Mouse (Mus musculus): ENCODE results near the gene Foxk1.

DNA sequence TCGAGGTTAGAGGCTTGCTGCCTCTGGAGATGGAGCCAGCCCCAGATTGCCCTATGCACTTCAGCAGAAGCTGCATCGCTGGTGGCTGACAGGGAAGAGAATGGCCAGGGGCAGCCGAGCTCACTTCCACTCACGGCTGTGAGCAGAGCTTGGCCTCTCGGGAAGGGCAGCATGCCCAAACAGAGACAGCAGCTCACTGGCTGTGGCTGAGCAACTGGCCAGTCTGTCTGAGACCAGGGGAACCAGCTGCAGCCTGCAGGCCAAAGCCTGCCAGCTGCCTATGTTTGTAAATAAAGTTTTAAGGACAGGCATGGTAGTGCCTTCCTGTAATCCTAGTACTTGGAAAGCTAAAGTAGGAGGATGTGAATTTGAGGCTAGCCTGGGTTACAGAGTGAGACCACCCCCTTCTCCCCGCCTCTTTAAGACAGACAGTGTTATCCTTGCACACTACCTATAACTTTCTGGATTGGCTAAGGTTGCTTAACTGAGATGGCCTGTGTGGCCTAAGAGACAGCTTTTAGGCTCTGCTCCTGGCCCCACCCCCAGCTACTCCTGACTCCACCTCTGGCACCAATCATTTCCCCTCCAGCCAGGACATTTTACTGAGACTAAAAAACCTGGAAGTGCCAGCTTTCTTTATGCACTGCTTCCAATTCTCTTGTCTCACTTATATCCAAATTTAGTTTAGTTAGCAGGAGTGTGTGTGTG, 11.5 kb downstream of the Foxk1 start:
- TF ChIP-seq TAL1 (IDR thresholded peaks at IDR 0.05; ENCODE audit: low read length) (no peak), GATA1 (IDR thresholded peaks at IDR 0.05; ENCODE audit: low read length) (no peak)

Data from erythroblast, embryonic 14.5 days (primary cell).